Mouse (Mus musculus) heart, adult 2 months (tissue): Measurements from ENCODE around the gene Gm10959. TPM values are rescaled to one million over a fixed set of nuclear protein-coding genes. Genes with fewer than 3 reads are reported as not detected.

ENCODE experiments used
- DNase-seq, 2 experiments: peaks; one replicate each; pipeline ENCODE4 v3.0.0; 2021
- H3K27ac ChIP-seq: fragments of 200-600 bp; 2 replicates; pipeline ENCODE4 v1.8.1; 2022
- H3K27me3 ChIP-seq: fragments of 200-500 bp; 2 replicates; pipeline ENCODE4 v1.6.1; 2012; ENCODE audit warnings: mild to moderate bottlenecking, low read length, inconsistent platforms, mixed read lengths; ENCODE audit not compliant: control insufficient read depth, insufficient read depth
- H3K36me3 ChIP-seq: fragments of 200-500 bp; 2 replicates; pipeline ENCODE4 v1.6.1; 2012; ENCODE audit warnings: low read length, inconsistent platforms; ENCODE audit not compliant: control insufficient read depth, insufficient read depth
- H3K4me1 ChIP-seq: fragments of 200-500 bp; 2 replicates; pipeline ENCODE4 v1.6.1; 2011; ENCODE audit warnings: low read length; ENCODE audit not compliant: control insufficient read depth, insufficient read depth
- H3K4me3 ChIP-seq: fragments of 200-600 bp; 2 replicates; pipeline ENCODE4 v1.8.1; 2022
- H3K79me2 ChIP-seq: fragments of 200-500 bp; replicated peaks from 2 replicates; pipeline ENCODE4 v1.6.1; 2012; ENCODE audit warnings: mild to moderate bottlenecking, inconsistent platforms, low read length, moderate library complexity, mixed read lengths; ENCODE audit not compliant: control insufficient read depth, insufficient read depth
- H3K9ac ChIP-seq: fragments of 200-500 bp; 2 replicates; pipeline ENCODE4 v1.6.1; 2012; ENCODE audit warnings: low read depth, mild to moderate bottlenecking, control low read depth, inconsistent platforms, low read length, mixed read lengths
- CTCF ChIP-seq: fragments of 200-600 bp; IDR thresholded peaks from 2 replicates; pipeline ENCODE4 v1.8.1; 2022; ENCODE audit warnings: antibody characterized with exemption, mild to moderate bottlenecking, moderate library complexity
- EP300 ChIP-seq: fragments of 200-500 bp; IDR thresholded peaks from 2 replicates; pipeline ENCODE4 v1.6.1; 2011; ENCODE audit warnings: low read depth, low read length, control low read depth; ENCODE audit not compliant: insufficient read depth
- POLR2A ChIP-seq: fragments of 200-500 bp; IDR thresholded peaks from 2 replicates; pipeline ENCODE4 v1.6.1; 2011; ENCODE audit warnings: mild to moderate bottlenecking, low read depth, low read length, control low read depth; ENCODE audit not compliant: insufficient read depth
- WGBS: fragments of 180-500 bp; shearing (Covaris S2); methylation state at CpG from one replicate; pipeline ENCODE4 v1.1.7; 2018; 5-methylcytosine and 5-hydroxymethylcytosine counted together
- intact Hi-C: fragments of 180-260 bp; cut with DNase I; formaldehyde crosslinking; loops from one replicate; pipeline ENCODE4 v1.15.1; 2025
- polyA plus RNA-seq: library from polyadenylated mRNA; depleted of rRNA; stranded (reverse); fragments of >200 nt; gene quantifications from 2 replicates; pipeline ENCODE4 v1.2.3, GENCODE M21; 2012; rRNA removed
- total RNA-seq, 2 experiments: library from RNA; stranded (reverse); gene quantifications; 2 replicates each; pipeline ENCODE4 v1.2.3; 2021

The Gm10959 gene
- total and polyA plus RNA-seq, 3 experiments: not detected

DNA sequence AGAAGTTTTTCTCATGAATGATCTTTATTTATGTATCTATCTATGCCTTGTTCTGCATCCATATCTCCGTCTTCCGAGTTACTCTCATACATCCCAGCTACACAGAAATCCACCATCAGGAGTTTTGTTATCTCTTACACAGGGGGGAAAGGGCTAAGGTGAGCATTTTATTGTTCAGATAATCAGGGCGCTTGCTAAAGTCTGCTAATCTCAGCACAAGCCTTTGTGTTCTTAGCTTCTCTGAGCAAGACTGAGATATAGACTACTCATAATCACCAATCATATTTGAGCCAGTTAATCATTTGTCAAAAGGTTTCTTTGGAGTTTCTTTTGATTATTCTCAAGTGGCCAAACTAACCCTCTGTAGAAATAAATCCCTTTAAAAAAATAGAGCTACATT is 41.6 kb downstream of the Gm10959 start:
- TF ChIP-seq POLR2A (no peak), EP300 (no peak), CTCF (no peak)
- no peaks in the 10 kb centered on the region for H3K79me2 ChIP-seq
- intact Hi-C loops: no loop called here
- H3K27me3 ChIP-seq: no peaks in the 10 kb centered on the region
- no peak for DNase-seq
- H3K4me3 ChIP-seq: no peak overlapping the region
- no peaks in the 10 kb centered on the region for H3K4me1 ChIP-seq
- no peak overlapping the region for H3K9ac ChIP-seq
- WGBS: 82% methylated on average over 3 of the region's 3 CpGs
- H3K36me3 ChIP-seq: no peaks in the 10 kb centered on the region
- H3K27ac ChIP-seq: no peak overlapping the region

DNA sequence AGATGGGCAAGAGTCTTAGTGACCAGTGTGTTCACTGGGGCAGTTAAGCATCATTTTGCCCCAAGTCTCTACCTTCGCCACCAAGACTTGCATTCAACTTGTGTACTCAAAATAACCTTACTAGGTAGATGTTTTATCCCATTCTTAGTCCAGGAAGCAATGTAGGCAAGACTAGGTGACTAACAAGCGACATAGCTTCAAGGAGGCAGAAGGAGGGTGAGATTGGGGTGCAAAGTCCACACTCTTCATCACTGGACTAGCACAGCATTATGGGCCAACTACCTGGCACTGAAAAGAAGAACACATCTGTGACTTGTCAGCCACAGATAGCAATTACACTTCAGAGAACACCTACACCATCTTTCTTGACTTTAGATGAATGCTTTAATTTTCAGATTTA is 42.3 kb downstream of the Gm10959 start:
- Histone ChIP-seq H3K9ac (no peak overlapping the region), H3K4me1 (no peaks in the 10 kb centered on the region), H3K27me3 (no peaks in the 10 kb centered on the region), H3K36me3 (no peaks in the 10 kb centered on the region), H3K79me2 (no peaks in the 10 kb centered on the region), H3K27ac (no peak overlapping the region), H3K4me3 (no peak overlapping the region)
- TF ChIP-seq POLR2A (no peak), EP300 (no peak), CTCF (no peak)
- 93% methylated on average over 2 of the region's 2 CpGs for WGBS
- DNase-seq: no peak
- intact Hi-C loops: no loop called here

DNA sequence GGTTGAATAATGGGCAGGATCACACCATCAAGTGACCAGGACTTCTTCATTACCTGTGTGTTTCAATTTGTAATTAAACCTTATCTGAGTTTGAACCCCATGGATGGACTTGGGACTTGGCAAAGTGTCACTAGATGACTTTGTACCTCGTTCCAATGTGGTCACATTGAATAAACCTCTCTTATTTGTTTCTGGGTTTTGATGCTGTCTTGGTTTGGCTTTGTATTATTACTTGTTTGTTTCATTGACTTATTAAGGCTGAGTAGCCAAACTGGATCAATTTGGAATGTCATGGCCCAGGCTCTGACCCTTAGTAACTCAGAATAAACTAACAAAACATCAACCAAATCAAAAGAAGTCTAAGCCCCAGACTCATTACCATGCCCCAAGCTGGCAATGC is 47.6 kb downstream of the Gm10959 start:
- H3K4me1 ChIP-seq: no peaks in the 10 kb centered on the region
- 59% methylated on average over 1 of the region's 1 CpGs for WGBS
- no peak overlapping the region for H3K4me3 ChIP-seq
- no peaks in the 10 kb centered on the region for H3K27me3 ChIP-seq
- intact Hi-C loops: no loop called here
- H3K36me3 ChIP-seq: no peaks in the 10 kb centered on the region
- no peak overlapping the region for H3K9ac ChIP-seq
- H3K79me2 ChIP-seq: no peaks in the 10 kb centered on the region
- no peak overlapping the region for H3K27ac ChIP-seq
- no peak for TF ChIP-seq EP300
- no peak for TF ChIP-seq CTCF
- no peak for TF ChIP-seq POLR2A
- no peak for DNase-seq

DNA sequence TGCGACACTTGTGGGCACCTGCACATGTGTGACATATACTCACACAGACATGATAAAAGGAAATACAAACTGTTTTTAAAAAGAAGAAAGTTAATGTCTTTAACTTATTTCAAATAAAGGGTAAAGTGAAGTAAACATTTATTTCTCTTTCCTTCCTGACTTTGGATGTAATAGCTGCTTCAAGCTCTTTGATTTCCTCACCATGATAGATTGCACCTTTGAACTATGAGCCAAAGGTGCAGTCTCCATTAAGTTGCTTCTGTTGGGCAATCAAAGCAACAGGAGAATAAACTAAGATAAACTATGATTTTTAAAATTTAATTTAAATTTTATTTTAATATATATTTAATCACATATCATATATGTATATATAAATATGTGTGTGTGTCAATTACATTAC is 50.9 kb downstream of the Gm10959 start:
- Histone ChIP-seq H3K27me3 (no peaks in the 10 kb centered on the region), H3K36me3 (no peaks in the 10 kb centered on the region), H3K27ac (no peak overlapping the region), H3K79me2 (no peaks in the 10 kb centered on the region), H3K4me1 (no peaks in the 10 kb centered on the region), H3K4me3 (no peak overlapping the region), H3K9ac (no peak overlapping the region)
- no peak for TF ChIP-seq CTCF
- TF ChIP-seq EP300: no peak
- TF ChIP-seq POLR2A: no peak
- no peak for DNase-seq
- WGBS: 97% methylated on average over 1 of the region's 1 CpGs
- intact Hi-C loops: no loop called here

DNA sequence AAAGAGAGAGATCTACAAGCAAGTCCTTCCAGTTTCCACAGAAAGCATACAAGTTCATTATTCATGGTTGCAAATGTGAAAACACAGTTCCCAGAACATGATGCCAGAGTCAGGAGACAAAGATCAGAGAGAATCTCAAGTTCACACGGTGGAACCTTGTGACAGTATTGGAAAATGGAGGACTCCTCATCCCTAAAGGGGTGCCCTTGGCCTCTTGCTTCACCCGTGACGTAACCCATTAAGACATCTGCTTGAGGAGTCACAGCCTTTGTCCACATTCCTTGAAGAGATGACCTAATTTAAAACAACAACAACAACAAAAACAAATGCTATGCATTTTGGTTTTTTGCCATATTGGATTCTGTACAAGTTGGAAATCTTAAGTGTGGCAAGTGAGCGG is 54.1 kb downstream of the Gm10959 start:
- TF ChIP-seq CTCF (no peak), EP300 (no peak), POLR2A (no peak)
- WGBS: 76% methylated on average over 4 of the region's 4 CpGs

More for the DNA sequence above, 54.1 kb downstream of the Gm10959 start:
- Histone ChIP-seq H3K4me3 (no peak overlapping the region), H3K27me3 (no peaks in the 10 kb centered on the region), H3K4me1 (no peaks in the 10 kb centered on the region), H3K36me3 (no peaks in the 10 kb centered on the region), H3K9ac (no peak overlapping the region), H3K27ac (no peak overlapping the region), H3K79me2 (no peaks in the 10 kb centered on the region)
- intact Hi-C loops: no loop called here
- DNase-seq: no peak

Other genes with a start within 250 kb of the Gm10959 start
- 1 to 10 TPM; 4.4 to 4.9 TPM for gene Pde5a, start 190.4 kb downstream of the Gm10959 start, total RNA-seq
- 1.5 and 2.3 TPM in 2 replicates for gene Pde5a, start 190.4 kb downstream of the Gm10959 start, polyA plus RNA-seq
- gene Fabp2, start 24.3 kb downstream of the Gm10959 start, total RNA-seq: not detected
- not detected in 2 replicates for gene Fabp2, start 24.3 kb downstream of the Gm10959 start, polyA plus RNA-seq
- gene 1810037I17Rik, start 4.8 kb upstream of the Gm10959 start, total RNA-seq: 100 to 1,000 TPM in 1 of 2 experiments, 10 to 100 TPM in 1; 90.7 to 100 TPM
- gene 1810037I17Rik, start 4.8 kb upstream of the Gm10959 start, polyA plus RNA-seq: 33.7 and 47.7 TPM in 2 replicates
- gene Usp53, start 65.2 kb upstream of the Gm10959 start, total RNA-seq: 1 to 10 TPM; 7.5 to 7.9 TPM
- gene Usp53, start 65.2 kb upstream of the Gm10959 start, polyA plus RNA-seq: 1.9 and 5.0 TPM in 2 replicates
- gene Myoz2, start 115.7 kb upstream of the Gm10959 start, total RNA-seq: 1,000 to 10,000 TPM; 1,454 to 1,834 TPM
- 691 and 950 TPM in 2 replicates for gene Myoz2, start 115.7 kb upstream of the Gm10959 start, polyA plus RNA-seq